Mouse (Mus musculus): ENCODE results near the gene Cpne2.
A peak's percentile ranks its signal among the peaks of the same experiment; 100 is the strongest.

The Cpne2 gene

DNA sequence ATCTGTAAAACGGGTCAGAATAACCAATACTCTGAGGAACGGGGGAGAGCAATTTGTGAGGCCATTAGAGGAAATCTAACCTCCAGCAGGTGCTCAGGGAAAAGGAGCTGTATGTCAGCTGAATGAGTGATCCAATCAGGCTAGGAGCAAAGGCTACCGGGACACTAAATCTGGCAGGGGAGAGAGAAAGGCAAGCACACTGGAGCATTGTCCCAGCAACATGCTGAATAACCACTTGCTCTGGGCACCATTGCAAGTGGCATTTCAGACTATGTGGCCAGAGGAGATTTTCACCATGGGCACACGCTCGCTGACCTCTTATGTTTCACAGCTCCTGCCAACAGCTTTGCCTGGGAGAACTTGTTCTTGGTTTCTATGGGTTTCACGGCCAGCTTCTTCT lies 49.8 kb downstream of the Cpne2 start:
- no peak for DNase-seq

DNA sequence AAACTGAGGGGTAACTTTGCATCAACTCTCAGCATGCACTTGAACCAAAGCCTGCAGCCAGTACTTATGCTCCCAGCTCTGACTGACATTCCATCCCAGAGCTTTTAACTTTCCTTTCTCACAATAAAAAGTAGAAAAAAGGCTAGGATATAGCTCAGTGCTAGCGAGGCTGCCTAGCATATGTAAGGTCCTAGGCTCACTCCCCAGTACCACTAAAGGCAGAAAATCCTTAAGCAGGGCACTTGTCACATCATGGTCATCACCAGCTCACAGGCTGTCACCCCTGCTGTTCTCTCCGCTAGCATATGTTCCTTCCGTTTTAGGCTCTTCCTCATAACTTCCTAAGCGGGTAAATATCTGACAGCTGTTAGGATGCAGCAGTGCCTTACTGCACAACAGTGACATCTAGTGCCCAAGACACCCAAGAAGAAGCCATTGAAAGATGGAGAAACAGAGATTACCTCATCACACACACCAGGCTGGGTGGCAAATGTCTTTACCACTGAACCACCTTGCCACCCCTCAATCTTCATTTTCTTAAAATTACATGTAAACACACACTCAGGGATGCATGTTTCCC lies 51.5 kb downstream of the Cpne2 start:
- DNase-seq: peak; percentile 44 to 64

DNA sequence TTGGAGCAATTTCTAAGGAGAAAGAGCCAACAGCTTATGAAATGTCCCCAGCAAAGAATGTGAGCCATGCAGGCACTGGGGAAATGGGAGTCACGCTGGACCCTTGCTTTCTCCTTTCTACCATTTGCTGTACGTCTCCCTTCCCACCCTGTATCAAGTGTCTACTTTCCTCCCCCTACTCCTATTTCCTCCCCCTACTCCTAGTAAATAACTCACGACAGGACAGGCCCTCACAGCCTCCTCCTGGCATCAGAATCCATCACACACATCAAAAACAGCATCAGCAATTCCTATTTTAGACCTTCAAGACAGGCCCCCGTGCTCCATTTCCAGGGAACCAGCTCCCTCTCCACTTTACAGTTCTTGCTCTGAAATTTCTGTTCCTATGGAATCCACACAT lies 58.9 kb downstream of the Cpne2 start:
- DNase-seq: no peak

DNA sequence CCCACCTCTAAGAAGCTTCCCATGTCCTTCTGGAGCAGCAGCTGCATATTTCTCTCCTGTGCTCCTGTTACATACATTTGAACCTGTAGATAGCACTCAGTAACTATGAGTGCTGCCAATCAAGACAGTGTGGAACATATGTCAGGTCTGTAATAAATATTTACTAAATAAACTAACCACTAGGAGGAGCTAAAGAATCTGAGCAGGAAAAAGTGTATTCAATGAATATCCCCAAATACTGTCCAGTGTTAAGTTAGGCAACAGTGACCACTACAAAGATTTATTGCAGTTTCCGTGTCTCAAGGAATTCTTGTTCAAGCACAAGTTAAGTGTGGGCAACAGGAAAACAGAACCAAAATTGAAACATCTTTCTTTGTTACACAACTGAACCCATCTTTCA lies 61.4 kb downstream of the Cpne2 start:
- no peak for DNase-seq

DNA sequence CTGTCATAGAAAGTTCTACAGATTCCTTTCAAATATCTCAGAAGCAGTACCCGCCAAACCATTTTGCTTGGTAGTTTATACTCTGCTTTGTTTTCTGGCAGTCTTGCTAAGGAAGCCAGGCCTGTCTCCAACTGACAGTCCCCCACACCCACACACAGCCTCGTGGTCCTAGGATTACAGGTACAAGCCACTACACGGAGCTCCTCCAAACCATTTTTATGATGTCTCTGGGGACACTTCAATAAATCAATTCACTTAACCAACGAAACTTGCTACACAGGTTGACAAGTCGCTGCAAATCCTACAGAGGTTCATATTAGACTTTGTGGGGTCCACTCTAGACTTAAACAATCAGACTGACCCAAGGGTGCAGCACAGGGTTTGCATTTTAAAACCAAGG lies 67.7 kb downstream of the Cpne2 start:
- DNase-seq: peak in 1 of 2 experiments; percentile 10

DNA sequence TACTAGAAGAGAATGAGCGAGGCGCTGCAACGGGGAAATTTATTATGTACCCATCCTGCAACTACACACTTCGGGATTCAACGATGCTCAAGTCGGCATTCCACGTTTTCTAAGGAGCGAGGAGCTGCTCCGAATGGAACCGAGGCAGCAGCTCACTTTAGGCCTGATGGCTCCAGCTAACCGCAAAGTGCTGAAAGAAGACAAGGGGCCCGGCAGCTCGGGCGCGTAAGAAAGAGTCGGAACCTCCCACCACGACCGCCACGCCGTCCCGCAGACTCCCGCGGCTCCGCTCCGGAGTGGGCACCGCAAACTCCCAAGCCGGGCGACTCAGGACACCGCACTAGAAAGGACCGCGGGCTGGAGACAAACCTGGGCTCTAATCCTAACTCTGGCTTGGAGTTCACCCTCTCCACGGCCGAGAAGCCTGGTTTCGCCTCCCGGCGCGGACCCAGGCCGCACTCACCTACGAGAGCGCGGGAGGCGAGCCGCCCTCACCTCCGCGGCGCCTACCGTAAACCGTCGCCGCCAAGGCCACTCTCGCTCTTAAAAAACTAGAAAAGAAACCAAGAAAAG lies 68.3 kb downstream of the Cpne2 start:
- peak; percentile 49 to 67 for DNase-seq

DNA sequence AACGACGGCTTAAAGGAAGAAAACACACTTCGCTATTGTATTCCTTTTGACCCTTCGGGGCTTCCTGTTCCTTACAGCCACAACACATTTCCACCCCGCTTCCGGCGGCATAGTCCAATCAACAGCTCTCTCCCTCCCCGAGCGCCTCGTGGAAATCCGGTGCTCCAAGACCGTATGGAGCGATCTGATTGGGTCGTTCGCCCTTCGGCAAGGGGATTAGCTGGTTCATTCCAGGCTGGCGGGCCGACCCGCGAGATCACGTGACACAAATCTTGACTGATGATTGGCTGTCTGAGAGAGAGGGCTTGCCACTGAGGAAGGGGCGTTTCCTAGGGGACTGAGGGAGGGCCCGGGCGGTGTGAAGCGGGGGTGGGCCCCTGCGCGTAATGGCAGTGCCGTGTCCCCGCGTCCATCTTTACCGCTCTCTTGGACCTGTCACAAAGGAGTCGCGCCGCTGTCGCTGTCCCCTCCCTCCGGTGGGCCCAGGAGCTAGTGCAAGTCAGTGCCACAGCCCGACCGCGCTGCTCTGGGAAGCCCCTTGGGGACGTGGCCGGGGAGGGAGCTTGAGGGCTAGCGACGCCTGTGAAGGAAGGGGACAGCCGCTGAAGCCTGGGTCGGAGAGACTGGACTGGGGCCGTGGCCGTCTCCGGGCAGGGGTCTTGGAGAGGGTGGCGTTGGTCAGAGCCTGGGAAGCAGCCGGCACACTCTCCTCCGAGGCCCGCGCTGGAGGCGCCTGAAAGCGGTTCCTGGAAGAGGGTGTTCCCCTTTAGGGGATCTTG lies 69.0 kb downstream of the Cpne2 start, which contains the start of the genes Rspry1 and Fam192a:
Gene Rspry1, plus strand, starts transcription at position 331 of the 779 bp plus-strand sequence.
Gene Fam192a, minus strand, starts transcription at position 391 of the 779 bp plus-strand sequence.
- DNase-seq: peak; percentile 98 to 99

DNA sequence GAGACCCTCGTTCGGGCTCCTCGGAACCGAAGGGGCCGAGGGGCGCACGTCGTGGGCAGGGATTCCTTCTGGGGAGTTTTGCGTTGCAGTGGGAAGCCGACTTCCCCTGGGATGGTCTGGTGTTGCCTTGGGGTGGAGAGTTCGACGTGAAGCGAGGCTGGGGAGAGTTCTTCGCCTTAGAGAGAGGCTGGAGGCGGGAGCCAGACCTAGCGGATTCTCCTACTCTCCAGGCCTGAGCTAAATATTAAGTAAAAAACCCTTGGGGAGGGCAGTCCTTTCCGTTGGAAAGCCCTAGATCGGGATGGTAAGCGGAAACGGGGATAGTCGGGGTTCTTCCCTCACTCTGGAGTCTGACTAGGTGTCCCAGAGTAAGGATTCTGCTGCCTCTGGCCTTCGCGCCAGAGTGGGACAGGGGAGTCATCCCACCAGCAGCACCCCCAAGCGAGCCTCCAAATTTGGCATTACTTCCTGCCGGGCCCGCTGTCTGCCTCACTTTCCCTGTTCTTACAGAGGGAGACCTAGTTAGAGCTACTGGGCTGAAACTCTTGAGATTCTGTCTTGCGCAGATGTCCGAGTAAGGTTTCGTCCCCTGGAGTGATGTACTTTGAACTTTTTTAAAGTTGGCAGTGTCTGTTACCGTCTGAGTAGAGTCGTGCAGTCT lies 69.8 kb downstream of the Cpne2 start:
- peak; percentile 41 to 61 for DNase-seq

DNA sequence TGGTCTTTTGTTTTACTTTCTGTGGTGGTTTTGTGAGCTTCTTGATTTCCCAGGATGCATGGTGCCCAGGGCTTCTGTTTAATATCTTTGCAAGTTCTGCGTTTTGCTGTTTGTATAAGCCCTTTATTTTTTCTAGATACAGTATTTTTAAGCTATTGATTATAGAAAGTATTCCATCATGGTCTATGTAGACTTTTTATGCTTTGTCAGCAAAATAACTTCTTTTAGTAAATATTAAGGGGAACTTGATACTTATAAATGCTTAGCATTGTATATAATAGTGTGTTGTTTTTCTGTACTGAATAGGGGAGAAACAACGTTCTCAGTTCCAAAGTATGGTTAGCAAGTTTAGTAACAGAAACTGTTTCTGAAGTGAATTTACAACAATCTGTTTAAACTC lies 71.2 kb downstream of the Cpne2 start:
- no peak for DNase-seq

DNA sequence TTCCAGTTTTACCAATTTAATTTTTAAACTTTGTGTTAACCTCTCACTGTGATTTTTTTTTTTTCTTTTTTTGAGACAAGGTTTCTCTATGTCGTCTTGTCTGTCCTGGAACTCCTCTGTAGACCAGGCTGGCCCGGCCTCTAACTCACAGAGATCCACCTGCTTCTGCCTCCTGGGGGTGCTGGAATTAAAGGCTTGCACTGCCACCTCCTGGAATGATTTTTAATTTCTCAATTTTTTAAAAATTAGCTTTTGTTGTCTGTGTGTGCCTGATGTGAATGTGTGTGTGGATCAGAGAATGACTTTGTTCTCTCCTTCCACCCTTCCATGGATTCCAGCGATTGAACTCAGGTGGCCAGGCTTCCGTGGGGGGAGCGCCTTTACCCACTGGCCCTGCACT lies 74.3 kb downstream of the Cpne2 start:
- no peak for DNase-seq

All from kidney, postnatal 4 days (tissue).